In genomic region chr3:69892187-69893094, GRCm38 (mm10) we compare ENCODE assay signal across 25 mouse cellular contexts. TPM values are rescaled to one million over a fixed set of nuclear protein-coding genes. Genes with fewer than 3 reads are reported as not detected.
"Had no signal": no experiment of that assay in that cellular context is flagged by ENCODE, and none has a peak within 500 bp of the region (broad histone marks: within the 10 kb centered on the region; RNA-seq: fewer than 3 reads in every experiment).

No protein-coding gene starts in this region.

- H3K4me3 ChIP-seq: kidney, embryonic 15.5 days; layer of hippocampus, adult 2 months; limb, embryonic 10.5 days; limb, embryonic 13.5 days; liver, embryonic 12.5 days; liver, embryonic 15.5 days had no signal

- H3K4me2 ChIP-seq: kidney, embryonic 15.5 days; limb, embryonic 13.5 days; liver, embryonic 12.5 days; liver, embryonic 15.5 days; midbrain, embryonic 11.5 days had no signal

- H3K9me3 ChIP-seq: kidney, embryonic 15.5 days; limb, embryonic 10.5 days; limb, embryonic 13.5 days; liver, embryonic 12.5 days; liver, embryonic 15.5 days had no signal

- H3K27ac ChIP-seq: hindbrain, postnatal 0 days; kidney, embryonic 15.5 days; layer of hippocampus, adult 2 months; limb, embryonic 10.5 days; limb, embryonic 13.5 days; liver, embryonic 12.5 days; liver, embryonic 15.5 days had no signal

- H3K9ac ChIP-seq: kidney, embryonic 15.5 days; limb, embryonic 13.5 days; liver, embryonic 12.5 days; liver, embryonic 15.5 days had no signal

- ATAC-seq: hindbrain, postnatal 0 days; liver, embryonic 12.5 days had no signal

- H3K27me3 ChIP-seq: kidney, embryonic 15.5 days; limb, embryonic 13.5 days; liver, embryonic 12.5 days; liver, embryonic 15.5 days had no signal

- H3K36me3 ChIP-seq: kidney, embryonic 15.5 days; limb, embryonic 10.5 days; limb, embryonic 13.5 days; liver, embryonic 12.5 days; liver, embryonic 15.5 days had no signal

- H3K4me1 ChIP-seq: kidney, embryonic 15.5 days; limb, embryonic 10.5 days; limb, embryonic 13.5 days; liver, embryonic 12.5 days; liver, embryonic 15.5 days had no signal

- DNase-seq: kidney, adult 11 months; kidney, adult 8-10 months; kidney, postnatal 10 days; kidney, postnatal 36 days; layer of hippocampus, adult 9-11 months; liver; lung, adult 2 months; lung, postnatal 14 days; lung, postnatal 4 days; midbrain, embryonic 14.5 days; right cerebral cortex, adult 18-20 months; right cerebral cortex, postnatal 14 days; thymus, adult 18-20 months; thymus, postnatal 36 days had no signal

RNA-seq across cellular contexts. Expression of gene Sptssb, which starts 32.7 kb away (rescaled TPM):
- total RNA-seq: megakaryocyte progenitor cell, adult 5-6 weeks; megakaryocyte-erythroid progenitor cell, adult 5-6 weeks had no signal
- polyA plus RNA-seq: spleen, adult 2 months had no signal
